Mouse (Mus musculus) kidney, postnatal 10 days (tissue): ENCODE data around the gene Ankrd63.

Experiments used
- DNase-seq: peaks from one replicate; pipeline ENCODE4 v3.0.0; 2021; ENCODE audit warnings: mixed read lengths

Ankrd63 gene

DNA sequence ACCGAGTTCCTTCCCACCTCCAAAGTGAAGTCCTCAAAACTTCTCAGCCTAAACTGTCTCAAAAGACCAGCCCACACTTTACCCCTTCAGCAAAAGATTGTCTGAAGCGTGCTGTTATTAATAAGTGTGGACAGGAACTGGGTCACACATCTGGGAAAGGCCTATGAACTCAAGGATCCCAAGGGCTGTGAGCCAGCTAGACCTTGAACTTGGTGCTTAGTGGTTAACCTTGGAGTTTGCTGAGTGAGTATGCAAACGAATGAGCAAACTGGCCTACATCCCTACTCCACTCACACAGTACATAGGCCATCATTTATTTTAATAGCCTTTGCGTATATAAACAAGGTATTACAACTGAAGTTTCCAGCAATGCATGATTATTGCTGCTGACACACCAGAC lies 21.7 kb upstream of the Ankrd63 start:
- DNase-seq, result no peak

- no peak for DNase-seq
These were observed 20.1 kb upstream of the Ankrd63 start for GRCm38 (mm10) chr2:118723693-118724486.

DNA sequence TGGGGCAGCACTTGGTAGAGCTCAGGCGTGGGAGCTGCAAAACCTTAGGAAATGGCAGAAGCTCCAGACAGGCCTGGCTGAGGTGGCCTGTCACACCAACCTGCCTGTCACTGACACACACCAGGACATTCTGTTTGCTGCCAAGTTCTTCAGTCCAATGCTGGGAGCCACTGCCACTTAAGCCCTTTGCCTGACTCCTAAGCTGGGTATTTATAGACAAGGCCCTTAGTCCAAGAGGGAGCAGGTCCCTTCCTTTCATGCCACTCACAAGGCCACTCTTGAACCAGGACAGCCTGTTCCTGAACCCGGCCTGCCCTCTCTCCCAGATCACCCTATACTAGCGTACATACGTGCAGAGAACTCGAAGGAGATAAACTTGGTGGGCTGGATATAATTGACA lies 12.9 kb upstream of the Ankrd63 start:
- DNase-seq, result no peak

DNA sequence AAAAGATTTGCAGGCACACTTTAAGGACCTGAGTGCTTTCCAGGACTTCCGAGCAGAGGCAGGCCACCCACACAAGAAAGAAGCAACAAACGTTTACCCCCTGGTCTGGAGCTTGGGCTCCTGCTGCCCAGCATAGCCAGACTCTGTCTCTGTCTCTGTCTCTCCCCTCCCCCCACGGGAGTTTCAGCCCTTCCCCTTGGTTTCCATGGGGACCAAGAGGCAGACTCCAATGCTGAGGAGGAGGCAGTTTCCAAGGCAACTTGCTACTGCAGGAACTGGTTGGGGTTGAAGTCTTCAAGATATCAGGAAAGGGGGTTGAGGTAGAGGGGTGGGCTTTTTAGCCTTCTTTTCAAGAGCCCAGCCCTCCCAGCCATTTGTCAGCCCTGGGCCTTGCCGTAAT lies 10.5 kb upstream of the Ankrd63 start:
- DNase-seq, result no peak

GRCm38 (mm10) chr2:118713631-118714030 lies 9.9 kb upstream of the Ankrd63 start:
- DNase-seq, result no peak

DNA sequence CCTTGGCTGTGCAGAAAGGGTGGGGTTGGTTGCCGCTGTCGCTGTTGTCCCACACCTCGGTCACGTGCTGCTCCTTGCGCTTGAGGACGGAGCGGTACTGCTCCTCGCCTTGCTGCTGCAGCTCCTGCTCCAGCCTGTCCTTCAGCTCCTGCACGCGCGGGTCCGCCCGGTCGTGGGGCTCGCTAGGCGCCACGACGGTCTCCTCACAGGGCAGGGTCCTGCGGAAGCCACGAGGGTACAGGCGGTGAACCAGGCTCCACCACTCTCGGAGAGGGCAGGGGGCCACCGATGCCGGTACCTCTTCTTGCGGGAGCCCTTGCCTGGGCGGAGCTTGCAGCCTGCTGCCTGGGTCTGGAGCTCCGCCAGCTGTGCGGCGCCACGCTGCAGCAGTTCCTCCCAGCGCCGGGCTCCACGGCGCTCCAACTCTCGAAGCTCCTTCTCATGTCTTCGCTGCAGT lies 7.3 kb upstream of the Ankrd63 start:
- peak; percentile 78 for DNase-seq

- DNase-seq, result no peak
These were observed 6.0 kb upstream of the Ankrd63 start for GRCm38 (mm10) chr2:118709655-118710221.

DNA sequence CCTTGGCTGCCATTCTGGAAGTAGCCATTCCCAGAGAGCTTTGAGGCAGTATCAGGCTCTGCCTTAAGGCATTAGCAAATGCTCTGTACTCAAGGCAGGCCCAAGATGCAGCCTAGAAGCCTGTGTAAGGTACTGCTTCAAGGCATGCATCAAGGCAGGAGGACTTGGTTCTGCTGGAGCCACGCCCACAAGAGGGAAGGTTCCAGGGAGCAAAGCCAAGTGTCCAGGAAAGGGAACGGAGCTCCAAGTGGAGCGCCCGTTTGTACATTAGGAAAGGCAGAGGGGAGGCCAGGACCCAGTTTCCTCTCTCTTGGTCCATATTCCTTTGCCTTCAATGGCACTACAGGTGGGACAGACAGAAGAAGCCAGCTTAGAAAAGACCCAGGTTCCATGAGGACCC lies 4.7 kb upstream of the Ankrd63 start:
- DNase-seq, result no peak

GRCm38 (mm10) chr2:118706436-118706835 lies 2.7 kb upstream of the Ankrd63 start:
- no peak for DNase-seq

DNA sequence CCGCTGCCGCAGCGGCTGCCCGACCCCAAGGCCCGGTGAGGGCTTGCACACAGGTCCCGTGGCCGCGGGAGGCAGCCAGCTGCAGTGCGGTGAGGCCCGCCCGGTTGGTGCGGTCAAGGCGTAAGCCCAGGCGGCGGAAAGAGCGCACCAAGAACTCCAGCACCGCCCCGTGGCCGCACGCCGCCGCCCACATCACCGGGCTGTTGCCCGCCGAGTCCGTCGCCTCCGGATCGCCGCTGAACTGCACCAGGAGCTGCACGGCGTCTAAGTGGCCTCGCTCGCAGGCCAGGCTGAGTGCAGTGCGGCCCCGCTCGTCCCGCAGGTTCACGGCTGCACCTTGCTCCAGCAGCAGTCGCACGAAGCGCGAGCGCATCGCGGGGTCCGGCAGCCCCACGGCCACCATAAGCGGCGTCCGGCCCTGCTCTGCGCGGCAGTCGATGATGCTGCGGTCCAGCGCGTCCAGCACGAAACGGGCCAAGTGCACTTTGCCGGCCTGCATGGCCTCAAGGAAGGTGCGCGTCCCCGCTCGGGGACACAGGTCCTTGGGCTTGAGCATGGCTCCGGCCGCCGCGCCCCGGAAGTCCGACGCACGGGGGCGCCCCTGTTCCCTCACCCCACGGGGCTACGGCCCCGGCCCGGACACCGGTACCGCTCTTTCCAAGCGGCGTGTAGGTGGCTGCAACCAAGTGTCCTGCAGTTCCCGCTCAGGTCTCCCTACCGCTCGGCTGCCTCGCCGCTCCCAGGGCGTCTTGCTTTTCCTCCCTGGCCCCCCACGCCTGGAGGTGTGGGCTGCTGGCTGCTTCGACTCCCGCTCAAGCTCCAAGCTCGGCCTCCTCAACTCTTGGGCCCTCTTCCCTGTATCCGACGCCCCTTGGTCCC lies 641 bp downstream of the Ankrd63 start:
- peak; percentile 70 for DNase-seq

DNA sequence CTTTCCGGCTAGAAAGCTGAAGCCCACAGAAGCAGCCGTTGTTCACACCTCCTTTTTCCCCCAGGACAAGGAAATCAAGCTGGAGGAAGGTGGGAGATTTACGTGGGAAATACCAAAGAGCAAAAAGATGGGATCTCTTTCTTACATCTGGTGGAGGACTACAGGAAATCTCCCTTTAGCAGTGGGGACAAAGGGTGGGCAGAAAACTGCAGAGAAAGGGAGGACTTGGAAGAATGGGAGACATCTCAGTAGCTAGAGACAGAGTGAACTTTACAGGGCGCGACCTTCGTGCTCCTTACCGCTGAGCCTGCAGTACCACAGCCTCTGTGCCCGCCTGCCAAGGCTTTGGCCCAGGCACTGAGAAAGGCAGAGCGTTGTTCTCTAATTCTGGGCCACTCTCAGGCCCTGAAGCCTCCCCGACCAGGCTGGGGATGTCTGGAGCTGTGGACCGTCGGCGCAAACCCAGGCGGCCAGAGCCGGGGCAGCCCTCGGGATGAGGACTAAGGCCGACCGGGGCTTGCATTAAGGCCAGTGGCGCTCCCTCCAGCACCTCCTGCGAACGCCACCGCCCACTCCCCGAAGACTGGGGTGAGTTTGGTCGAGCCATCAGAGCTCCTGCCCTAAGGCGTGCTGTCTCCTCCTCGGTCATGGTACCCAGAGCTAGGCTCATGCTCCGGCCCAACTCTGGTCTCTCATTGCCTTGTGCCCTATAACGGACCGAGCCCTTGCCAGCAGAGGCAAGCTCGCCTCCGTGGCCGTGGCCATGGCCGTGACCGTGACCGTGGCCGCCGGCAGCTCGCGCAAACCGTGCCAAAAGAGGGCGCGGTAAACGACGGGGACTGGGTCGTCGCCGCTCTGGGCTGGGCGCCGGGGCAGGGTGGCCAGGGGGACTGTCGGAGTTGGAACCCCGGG lies 1.5 kb downstream of the Ankrd63 start:
- DNase-seq, result no peak

DNA sequence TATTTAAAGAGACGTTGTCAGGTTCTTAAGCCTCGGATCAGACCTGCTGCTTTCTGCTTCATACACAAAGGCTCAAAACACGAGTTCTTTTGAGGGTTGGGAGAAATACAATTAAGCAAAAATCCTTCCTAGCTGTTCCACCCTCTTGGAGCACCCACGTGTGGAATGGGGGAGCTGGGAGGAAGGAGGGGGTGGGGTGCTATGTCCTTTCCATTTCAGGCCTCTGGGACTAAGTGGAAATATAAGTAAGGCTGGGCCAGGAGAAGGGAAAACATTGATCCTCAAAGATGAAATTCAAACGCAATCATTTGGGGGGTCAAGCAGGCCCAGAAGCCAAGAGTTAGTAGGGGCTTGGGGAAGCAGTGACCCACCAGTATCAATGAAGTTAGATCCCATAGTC lies 2.6 kb downstream of the Ankrd63 start:
- DNase-seq, result no peak

GRCm38 (mm10) chr2:118700179-118701062 lies 3.3 kb downstream of the Ankrd63 start:
- peak; percentile 93 for DNase-seq

DNA sequence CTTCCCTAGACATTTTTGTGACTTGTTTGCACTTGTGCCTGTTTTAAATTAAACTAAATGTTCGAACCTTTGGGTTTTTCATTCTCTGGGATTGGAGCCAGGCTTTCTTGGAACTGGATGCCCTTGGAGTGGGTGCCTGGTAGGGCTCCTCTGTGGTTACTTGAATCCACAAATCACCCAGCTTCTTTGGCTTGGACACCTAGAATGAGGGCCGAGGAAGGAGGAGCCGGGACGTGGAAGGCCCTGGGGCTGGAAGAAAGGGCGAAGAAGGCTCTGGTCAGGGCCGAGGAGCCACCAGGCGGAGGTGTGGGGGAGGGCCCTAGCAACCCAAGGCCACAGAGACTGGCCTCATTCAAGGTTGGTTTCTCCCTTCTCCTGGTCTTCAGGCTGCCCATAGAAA lies 5.8 kb downstream of the Ankrd63 start:
- no peak for DNase-seq

GRCm38 (mm10) chr2:118697311-118697877 lies 6.4 kb downstream of the Ankrd63 start:
- no peak for DNase-seq

DNA sequence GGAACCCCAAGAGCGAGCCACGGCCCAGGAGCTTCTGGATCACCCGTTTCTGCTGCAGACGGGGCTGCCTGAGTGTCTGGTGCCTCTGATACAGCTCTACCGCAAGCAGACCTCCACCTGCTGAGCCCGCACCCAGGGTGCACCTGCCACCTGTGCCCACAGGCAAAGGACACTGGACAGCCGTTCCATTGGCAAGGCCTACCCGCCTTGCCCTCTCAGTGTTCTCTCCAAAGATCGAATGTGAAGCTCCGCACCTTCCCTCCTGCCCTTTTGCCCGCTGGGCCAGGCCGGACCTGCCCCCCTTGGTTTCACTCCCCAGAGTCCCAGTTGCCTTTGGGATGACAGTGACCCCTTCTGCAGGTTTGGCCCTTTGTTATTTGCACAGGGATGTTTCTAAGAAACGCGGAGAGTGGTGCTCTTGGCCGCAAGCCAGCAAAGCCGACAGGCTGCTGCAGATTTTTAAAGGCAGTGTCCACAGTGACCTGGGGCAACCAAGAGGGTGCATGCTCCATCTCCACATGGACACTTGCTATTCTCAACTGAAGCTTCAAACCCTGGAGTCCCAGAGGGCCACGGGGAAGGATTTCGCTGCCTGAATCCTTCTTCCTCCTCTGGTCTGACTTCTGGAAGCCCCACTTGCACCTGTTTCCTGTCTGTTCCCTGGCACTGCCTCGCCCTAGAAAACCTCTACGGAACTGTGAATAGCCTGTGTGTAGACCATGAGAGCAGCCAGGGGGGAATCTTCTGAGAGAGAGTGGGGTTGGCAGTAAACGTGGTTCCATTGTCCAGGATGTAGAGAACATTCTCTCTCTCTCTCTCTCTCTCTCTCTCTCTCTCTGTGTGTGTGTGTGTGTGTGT lies 7.1 kb downstream of the Ankrd63 start:
- DNase-seq, result peak; percentile 57

- peak; percentile 68 for DNase-seq
These were observed 8.0 kb downstream of the Ankrd63 start for GRCm38 (mm10) chr2:118695677-118696232.

- peak; percentile 74 for DNase-seq
These were observed 10.3 kb downstream of the Ankrd63 start for GRCm38 (mm10) chr2:118693370-118693966.

GRCm38 (mm10) chr2:118689875-118690274 lies 13.9 kb downstream of the Ankrd63 start:
- no peak for DNase-seq
